Mouse (Mus musculus): Measurements from ENCODE around the gene Clmp. TPM values are rescaled to one million over a fixed set of nuclear protein-coding genes. Genes with fewer than 3 reads are reported as not detected.

The Clmp gene
- polyA plus RNA-seq, 1 experiment from 2014 or later = 0.75 TPM

GRCm38 (mm10) chr9:40717182-40717874 lies 31.6 kb downstream of the Clmp start:
- H3K9ac ChIP-seq = no peak overlapping the region
- 57% methylated on average over 18 of the region's 18 CpGs for WGBS (ENCODE audit: insufficient replicate concordance)
- no peak overlapping the region for H3K4me2 ChIP-seq
- ATAC-seq (ENCODE audit: insufficient read depth) = no peak
- no peaks in the 10 kb centered on the region for H3K27me3 ChIP-seq
- H3K4me1 ChIP-seq (replicated peaks) = no peaks in the 10 kb centered on the region
- H3K9me3 ChIP-seq (replicated peaks) = no peaks in the 10 kb centered on the region
- H3K4me3 ChIP-seq (replicated peaks) = no peak overlapping the region
- H3K27ac ChIP-seq (replicated peaks) = no peak overlapping the region
- H3K36me3 ChIP-seq (replicated peaks) = no peaks in the 10 kb centered on the region

- 25% methylated on average over 7 of the region's 7 CpGs for WGBS (ENCODE audit: insufficient replicate concordance)
- H3K36me3 ChIP-seq (replicated peaks) = no peaks in the 10 kb centered on the region
Observed at GRCm38 (mm10) chr9:40717875-40718185, 32.1 kb downstream of the Clmp start.

GRCm38 (mm10) chr9:40720881-40721280 lies 35.1 kb downstream of the Clmp start:
- no peak for ATAC-seq (ENCODE audit: insufficient read depth)
- H3K36me3 ChIP-seq (replicated peaks) = no peaks in the 10 kb centered on the region
- no peak overlapping the region for H3K27ac ChIP-seq (replicated peaks)
- H3K9me3 ChIP-seq (replicated peaks) = no peaks in the 10 kb centered on the region
- H3K9ac ChIP-seq = no peak overlapping the region
- H3K4me2 ChIP-seq = no peak overlapping the region
- H3K4me3 ChIP-seq (replicated peaks) = no peak overlapping the region
- 59% methylated on average over 7 of the region's 7 CpGs for WGBS (ENCODE audit: insufficient replicate concordance)
- no peaks in the 10 kb centered on the region for H3K27me3 ChIP-seq
- H3K4me1 ChIP-seq (replicated peaks) = no peaks in the 10 kb centered on the region

More at GRCm38 (mm10) chr9:40717875-40718185, 32.1 kb downstream of the Clmp start:
- Histone ChIP-seq H3K27me3 (no peaks in the 10 kb centered on the region), H3K9me3 (replicated peaks) (no peaks in the 10 kb centered on the region), H3K4me1 (replicated peaks) (no peaks in the 10 kb centered on the region), H3K4me2 (no peak overlapping the region), H3K27ac (replicated peaks) (no peak overlapping the region), H3K4me3 (replicated peaks) (no peak overlapping the region), H3K9ac (no peak overlapping the region)
- ATAC-seq (ENCODE audit: insufficient read depth) = no peak

- H3K4me2 ChIP-seq = no peak overlapping the region
- H3K27me3 ChIP-seq = no peaks in the 10 kb centered on the region
- H3K4me3 ChIP-seq (replicated peaks) = no peak overlapping the region
- no peaks in the 10 kb centered on the region for H3K4me1 ChIP-seq (replicated peaks)
- H3K9me3 ChIP-seq (replicated peaks) = no peaks in the 10 kb centered on the region
- H3K9ac ChIP-seq = no peak overlapping the region
- H3K36me3 ChIP-seq (replicated peaks) = no peaks in the 10 kb centered on the region
- H3K27ac ChIP-seq (replicated peaks) = no peak overlapping the region
- WGBS (ENCODE audit: insufficient replicate concordance) = 46% methylated on average over 2 of the region's 2 CpGs
- ATAC-seq (ENCODE audit: insufficient read depth) = no peak
Observed at GRCm38 (mm10) chr9:40723311-40723772, 37.6 kb downstream of the Clmp start.

GRCm38 (mm10) chr9:40724978-40725377 lies 39.2 kb downstream of the Clmp start:
- no peak overlapping the region for H3K9ac ChIP-seq
- WGBS (ENCODE audit: insufficient replicate concordance) = 56% methylated on average over 5 of the region's 5 CpGs

GRCm38 (mm10) chr9:40727140-40727823 lies 41.5 kb downstream of the Clmp start:
- Histone ChIP-seq H3K36me3 (replicated peaks) (no peaks in the 10 kb centered on the region), H3K27ac (replicated peaks) (no peak overlapping the region), H3K27me3 (peaks cover 15% of the 10 kb centered on the region), H3K9me3 (replicated peaks) (no peaks in the 10 kb centered on the region), H3K9ac (no peak overlapping the region), H3K4me1 (replicated peaks) (peaks cover 11% of the 10 kb centered on the region; the same call in 1 of the 2 replicates), H3K4me3 (replicated peaks) (no peak overlapping the region), H3K4me2 (no peak overlapping the region)
- no peak for ATAC-seq (ENCODE audit: insufficient read depth)
- WGBS (ENCODE audit: insufficient replicate concordance) = 63% methylated on average over 4 of the region's 4 CpGs

More at GRCm38 (mm10) chr9:40724978-40725377, 39.2 kb downstream of the Clmp start:
- Histone ChIP-seq H3K4me3 (replicated peaks) (no peak overlapping the region), H3K9me3 (replicated peaks) (no peaks in the 10 kb centered on the region), H3K27ac (replicated peaks) (no peak overlapping the region), H3K4me1 (replicated peaks) (no peaks in the 10 kb centered on the region), H3K36me3 (replicated peaks) (no peaks in the 10 kb centered on the region), H3K27me3 (no peaks in the 10 kb centered on the region), H3K4me2 (no peak overlapping the region)
- no peak for ATAC-seq (ENCODE audit: insufficient read depth)

- ATAC-seq (ENCODE audit: insufficient read depth) = no peak
- no peak overlapping the region for H3K4me2 ChIP-seq
- peaks cover 11% of the 10 kb centered on the region; the same call in 1 of the 2 replicates for H3K4me1 ChIP-seq (replicated peaks)
- WGBS (ENCODE audit: insufficient replicate concordance) = 51% methylated on average over 7 of the region's 7 CpGs
- H3K9me3 ChIP-seq (replicated peaks) = no peaks in the 10 kb centered on the region
- H3K36me3 ChIP-seq (replicated peaks) = no peaks in the 10 kb centered on the region
- H3K9ac ChIP-seq = no peak overlapping the region
- H3K27me3 ChIP-seq = peaks cover 15% of the 10 kb centered on the region
- no peak overlapping the region for H3K4me3 ChIP-seq (replicated peaks)
- no peak overlapping the region for H3K27ac ChIP-seq (replicated peaks)
Observed at GRCm38 (mm10) chr9:40727824-40728495, 42.2 kb downstream of the Clmp start.

- Histone ChIP-seq H3K9ac (no peak overlapping the region), H3K27ac (replicated peaks) (0 out of 2 replicates have a peak overlapping the region, but pooled peaks have one; percentile 6), H3K4me1 (replicated peaks) (peaks cover 11% of the 10 kb centered on the region; the same call in 1 of the 2 replicates), H3K36me3 (replicated peaks) (no peaks in the 10 kb centered on the region), H3K9me3 (replicated peaks) (no peaks in the 10 kb centered on the region), H3K27me3 (peaks cover 15% of the 10 kb centered on the region), H3K4me3 (replicated peaks) (peak overlapping the region; percentile 42; the same call in 1 of the 2 replicates), H3K4me2 (peak overlapping the region; percentile 67)
- no peak for ATAC-seq (ENCODE audit: insufficient read depth)
- WGBS (ENCODE audit: insufficient replicate concordance) = 66% methylated on average over 12 of the region's 12 CpGs
Observed at GRCm38 (mm10) chr9:40730302-40730700, 44.5 kb downstream of the Clmp start.

GRCm38 (mm10) chr9:40730701-40731590 lies 45.2 kb downstream of the Clmp start:
- 0 out of 2 replicates have a peak overlapping the region, but pooled peaks have one; percentile 6 for H3K27ac ChIP-seq (replicated peaks)
- ATAC-seq (ENCODE audit: insufficient read depth) = peak; percentile 28; the same call in 1 of the 2 replicates

GRCm38 (mm10) chr9:40731591-40732048 lies 45.9 kb downstream of the Clmp start:
- 20% methylated on average over 7 of the region's 7 CpGs for WGBS (ENCODE audit: insufficient replicate concordance)
- H3K4me3 ChIP-seq (replicated peaks) = peak overlapping the region; percentile 42; the same call in 1 of the 2 replicates

More at GRCm38 (mm10) chr9:40730701-40731590, 45.2 kb downstream of the Clmp start:
- H3K9ac ChIP-seq = no peak overlapping the region
- H3K4me1 ChIP-seq (replicated peaks) = peaks cover 11% of the 10 kb centered on the region; the same call in 1 of the 2 replicates
- WGBS (ENCODE audit: insufficient replicate concordance) = 2% methylated on average over 35 of the region's 35 CpGs
- H3K36me3 ChIP-seq (replicated peaks) = no peaks in the 10 kb centered on the region
- no peaks in the 10 kb centered on the region for H3K9me3 ChIP-seq (replicated peaks)
- H3K27me3 ChIP-seq = peaks cover 15% of the 10 kb centered on the region
- peak overlapping the region; percentile 67 for H3K4me2 ChIP-seq
- H3K4me3 ChIP-seq (replicated peaks) = peak overlapping the region; percentile 42

More at GRCm38 (mm10) chr9:40731591-40732048, 45.9 kb downstream of the Clmp start:
- H3K27ac ChIP-seq (replicated peaks) = no peak overlapping the region
- ATAC-seq (ENCODE audit: insufficient read depth) = no peak
- H3K4me2 ChIP-seq = peak overlapping the region; percentile 67
- H3K4me1 ChIP-seq (replicated peaks) = peaks cover 11% of the 10 kb centered on the region; the same call in 1 of the 2 replicates
- H3K27me3 ChIP-seq = peaks cover 15% of the 10 kb centered on the region
- H3K9me3 ChIP-seq (replicated peaks) = no peaks in the 10 kb centered on the region
- no peak overlapping the region for H3K9ac ChIP-seq
- H3K36me3 ChIP-seq (replicated peaks) = no peaks in the 10 kb centered on the region
